Mouse (Mus musculus): ENCODE results near the gene Fundc1.
A peak's percentile ranks its signal among the peaks of the same experiment; 100 is the strongest.
"Not testable (repeated sequence)": the region's sequence is repeated elsewhere in the genome, so short reads cannot be mapped to it uniquely, and the experiment has no call there.

Fundc1 gene

DNA sequence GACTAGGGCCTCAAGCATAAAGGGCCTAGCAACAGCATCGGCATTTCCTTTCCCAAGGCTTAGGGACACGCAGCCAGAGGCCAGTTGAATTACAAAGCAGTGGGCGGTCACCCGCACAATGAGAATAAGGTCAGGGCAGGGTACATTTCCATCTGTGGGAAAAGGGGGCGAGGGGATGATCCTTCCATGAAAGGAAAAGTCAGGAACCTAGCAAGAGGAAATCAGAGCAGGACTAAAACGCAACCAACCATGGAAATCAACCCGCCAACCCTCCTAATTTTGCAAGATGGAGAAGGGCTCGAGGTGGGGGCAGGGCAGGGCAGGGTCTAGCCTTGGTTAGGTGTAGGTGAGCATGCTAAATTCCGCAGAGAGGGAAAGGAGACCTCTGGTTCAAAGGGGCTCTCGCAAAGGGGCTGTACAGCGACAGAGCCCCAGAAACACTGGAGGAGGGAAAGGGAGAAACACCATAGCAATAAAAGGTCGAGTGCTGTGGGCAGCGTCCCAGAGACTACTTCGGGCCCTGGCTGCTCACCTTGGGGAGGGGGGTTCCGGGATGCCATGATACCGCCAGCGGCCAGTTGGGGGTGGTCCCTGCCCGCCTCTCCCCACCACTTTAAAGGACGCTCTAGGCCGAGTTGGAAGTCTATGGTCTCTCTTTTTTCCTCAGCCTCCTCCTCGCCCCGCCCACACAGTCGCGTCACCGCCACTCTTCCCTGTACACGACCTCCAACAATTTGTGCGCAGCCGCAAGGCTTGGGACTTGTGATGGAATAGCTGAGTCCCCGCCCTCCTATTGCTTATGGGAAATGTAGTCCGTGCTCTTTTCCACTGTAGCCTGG lies at the start of gene Fundc1:
TSS of gene Fundc1 (minus strand) at position 705 of the 839 bp plus-strand sequence.
- peak; percentile 97 for DNase-seq (ENCODE audit: low read depth, low spot score)

GRCm38 (mm10) chrX:17611253-17611652 lies 39.1 kb upstream of the Fundc1 start:
- DNase-seq (ENCODE audit: low read depth, low spot score): peak; percentile 42

DNA sequence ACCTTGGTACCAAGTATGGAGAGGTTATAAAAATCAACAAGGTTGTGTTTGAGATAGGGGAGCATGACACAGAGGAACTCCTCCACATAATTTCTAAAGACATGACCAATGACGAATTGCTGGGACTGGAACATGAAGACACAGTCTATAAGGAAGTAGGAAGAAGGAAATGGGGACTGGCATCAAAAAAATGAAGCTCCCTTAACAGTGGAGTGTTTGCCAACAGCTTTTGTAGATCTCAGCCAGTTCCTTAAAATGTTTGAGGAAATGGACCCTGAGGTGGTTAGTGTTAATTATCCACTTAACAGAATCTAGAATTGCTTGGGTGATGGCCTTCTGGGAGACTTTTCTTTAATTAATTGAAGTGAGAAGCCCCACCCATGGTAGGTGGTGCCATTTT lies 36.6 kb upstream of the Fundc1 start:
- no peak for DNase-seq (ENCODE audit: low read depth, low spot score)

GRCm38 (mm10) chrX:17607668-17608067 lies 35.5 kb upstream of the Fundc1 start:
- DNase-seq (ENCODE audit: low read depth, low spot score): peak; percentile 3

DNA sequence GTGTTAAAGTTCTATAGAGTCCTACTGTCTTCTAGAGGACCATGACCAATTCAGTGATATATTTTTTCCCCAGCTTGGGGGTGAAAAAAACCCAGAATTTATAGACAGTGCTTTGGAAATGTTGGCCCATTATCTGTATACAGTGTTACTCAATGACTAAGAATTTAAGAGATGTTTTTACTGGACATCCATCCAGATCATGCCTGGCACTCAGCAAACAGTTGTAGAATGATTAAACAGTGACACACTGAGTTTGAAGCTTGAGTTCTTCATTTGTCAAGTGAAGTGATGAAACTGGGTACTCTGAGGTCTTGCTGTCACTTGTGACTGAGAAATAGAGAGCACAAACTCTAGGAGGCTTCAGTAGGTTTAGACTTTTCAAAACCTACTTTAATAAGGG lies 21.2 kb upstream of the Fundc1 start:
- DNase-seq (ENCODE audit: low read depth, low spot score): no peak

GRCm38 (mm10) chrX:17590745-17591144 lies 18.6 kb upstream of the Fundc1 start:
- no peak for DNase-seq (ENCODE audit: low read depth, low spot score)

DNA sequence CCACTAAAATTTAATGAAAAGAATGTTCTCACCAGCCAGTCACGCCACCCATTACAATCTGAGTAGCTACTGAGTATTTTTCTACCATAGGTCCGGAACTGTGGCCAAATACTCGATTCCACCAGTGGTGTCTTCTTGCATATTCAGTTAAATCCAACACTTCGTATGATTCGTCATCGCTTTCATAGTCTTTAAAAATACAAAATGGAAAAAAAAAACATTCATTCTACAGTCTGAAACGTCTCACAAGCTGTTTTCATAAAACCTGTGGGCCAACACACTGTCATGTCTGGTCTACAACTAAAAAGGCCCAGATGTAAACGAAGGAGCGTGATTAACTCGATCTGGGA lies 879 bp downstream of the Fundc1 start:
- no peak for DNase-seq (ENCODE audit: low read depth, low spot score)

- DNase-seq (ENCODE audit: low read depth, low spot score): no peak
These were observed 3.5 kb downstream of the Fundc1 start for GRCm38 (mm10) chrX:17568670-17569069.

GRCm38 (mm10) chrX:17565743-17566142 lies 6.4 kb downstream of the Fundc1 start:
- DNase-seq (ENCODE audit: low read depth, low spot score): no peak

- no peak for DNase-seq (ENCODE audit: low read depth, low spot score)
These were observed 7.4 kb downstream of the Fundc1 start for GRCm38 (mm10) chrX:17564732-17565131.

GRCm38 (mm10) chrX:17558746-17559145 lies 13.4 kb downstream of the Fundc1 start:
- no peak for DNase-seq (ENCODE audit: low read depth, low spot score)

GRCm38 (mm10) chrX:17554488-17554887 lies 17.6 kb downstream of the Fundc1 start:
- DNase-seq (ENCODE audit: low read depth, low spot score): no peak

DNA sequence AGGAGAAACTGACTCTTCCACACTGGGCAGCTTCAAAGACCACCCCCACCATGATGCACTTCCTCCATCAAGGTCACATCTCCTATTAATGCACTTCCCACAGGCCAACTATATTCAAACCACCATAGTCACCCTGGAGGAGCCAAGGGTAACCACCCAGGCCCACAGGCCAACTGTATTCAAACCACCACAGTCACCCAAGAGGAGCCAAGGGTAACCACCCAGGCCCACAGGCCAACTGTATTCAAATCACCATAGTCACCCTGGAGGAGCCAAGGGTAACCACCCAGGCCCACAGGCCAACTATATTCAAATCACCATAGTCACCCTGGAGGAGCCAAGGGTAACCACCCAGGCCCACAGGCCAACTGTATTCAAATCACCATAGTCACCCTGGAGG lies 20.5 kb downstream of the Fundc1 start:
- not testable (repeated sequence) for DNase-seq (ENCODE audit: low read depth, low spot score)

GRCm38 (mm10) chrX:17547143-17547806 lies 24.9 kb downstream of the Fundc1 start:
- no peak for DNase-seq (ENCODE audit: low read depth, low spot score)

- DNase-seq (ENCODE audit: low read depth, low spot score): no peak
These were observed 27.1 kb downstream of the Fundc1 start for GRCm38 (mm10) chrX:17544860-17545492.

- no peak for DNase-seq (ENCODE audit: low read depth, low spot score)
These were observed 34.4 kb downstream of the Fundc1 start for GRCm38 (mm10) chrX:17537701-17538100.

DNA sequence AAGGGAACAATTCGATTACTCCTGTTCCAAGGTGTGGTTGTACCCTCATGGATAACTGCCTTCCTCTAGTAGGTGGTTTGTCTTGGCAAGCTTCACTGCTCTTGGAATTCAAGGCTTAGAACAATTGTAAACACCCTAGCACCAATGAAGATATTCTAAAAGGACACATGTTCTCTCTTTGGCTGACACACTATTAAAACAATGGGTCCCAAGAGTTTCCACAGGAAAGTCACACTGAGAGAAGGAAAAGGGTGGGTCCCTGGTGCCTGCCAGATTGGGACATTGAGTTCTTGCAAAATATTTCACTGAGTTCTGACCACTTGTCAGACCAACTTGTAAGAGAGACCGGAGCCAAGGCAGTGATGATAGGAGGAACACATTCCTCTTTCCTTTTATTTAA lies 45.1 kb downstream of the Fundc1 start:
- no peak for DNase-seq (ENCODE audit: low read depth, low spot score)

DNA sequence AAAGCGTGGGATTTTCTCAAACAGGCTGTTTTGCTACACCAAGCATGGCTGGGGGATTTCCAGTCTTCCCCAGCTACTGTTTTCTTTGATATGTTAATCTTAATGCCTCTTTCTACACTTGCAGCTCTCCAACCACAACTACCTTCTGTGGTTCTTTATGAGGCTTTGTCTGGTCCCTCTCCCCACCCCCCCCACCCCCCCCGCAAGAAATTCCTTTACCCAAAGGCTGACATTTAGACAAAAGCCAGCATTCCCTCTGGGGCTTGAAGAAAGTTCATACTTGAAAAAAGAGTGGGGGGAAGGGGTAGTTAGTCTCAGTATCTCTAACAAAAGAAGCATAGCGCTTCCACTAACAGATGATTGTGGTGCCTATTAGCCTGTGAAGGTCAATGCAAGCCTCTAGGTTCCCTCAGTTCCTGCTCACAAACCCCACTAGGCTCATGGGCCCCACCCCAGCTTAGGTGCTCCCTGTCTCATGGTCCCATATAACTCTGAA lies 50.9 kb downstream of the Fundc1 start:
- DNase-seq (ENCODE audit: low read depth, low spot score): peak; percentile 90

GRCm38 (mm10) chrX:17520086-17520485 lies 52.0 kb downstream of the Fundc1 start:
- no peak for DNase-seq (ENCODE audit: low read depth, low spot score)

DNA sequence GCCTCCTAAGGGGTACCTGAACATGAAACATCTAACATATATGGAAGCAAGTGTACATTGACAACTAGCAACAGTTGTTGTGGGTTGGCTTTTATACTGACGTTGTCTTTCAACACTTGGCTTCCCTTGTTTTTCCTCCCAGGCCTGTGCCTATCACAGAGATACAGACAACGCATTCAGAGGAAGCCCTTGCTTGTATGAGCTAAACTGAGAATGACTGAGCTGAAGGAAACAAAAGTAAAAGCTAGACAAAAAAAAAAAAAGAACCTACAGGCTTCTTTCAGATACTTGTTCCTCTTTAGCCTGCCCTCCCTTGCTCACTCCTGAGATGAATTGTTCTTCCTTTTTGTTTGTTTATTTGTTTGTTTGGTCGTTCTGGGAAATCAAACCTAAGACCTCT lies 58.1 kb downstream of the Fundc1 start:
- DNase-seq (ENCODE audit: low read depth, low spot score): no peak

GRCm38 (mm10) chrX:17512021-17512602 lies 60.0 kb downstream of the Fundc1 start:
- DNase-seq (ENCODE audit: low read depth, low spot score): no peak
